ENCODE assay signal across 8 mouse cellular contexts in genomic region chr13:89540301-89540982, GRCm38 (mm10). TPM values are rescaled to one million over a fixed set of nuclear protein-coding genes. Genes with fewer than 3 reads are reported as not detected.
A peak's percentile ranks its signal among the peaks of the same experiment; 100 is the strongest.
DNase-seq lines count a peak whose midpoint lies in the region; ATAC-seq and TF ChIP-seq lines count a peak whose summit lies in the region.
"Had no signal": no experiment of that assay in that cellular context is flagged by ENCODE, and none has a peak within 500 bp of the region (broad histone marks: within the 10 kb centered on the region; RNA-seq: fewer than 3 reads in every experiment).

No protein-coding gene starts in this region.

- no peak overlapping the region for H3K9ac ChIP-seq in kidney, embryonic 15.5 days
- H3K9ac ChIP-seq in limb, embryonic 12.5 days (replicated peaks): no peak overlapping the region

- ATAC-seq in kidney, embryonic 15.5 days (replicated peaks; ENCODE audit: low FRiP score): peak; percentile 54
- ATAC-seq in limb, embryonic 12.5 days (ENCODE audit: insufficient number of reproducible peaks, insufficient read depth, low FRiP score, low TSS enrichment, low read depth): peak; percentile 85
- no peak for ATAC-seq in monocyte, adult 5-6 weeks (replicated peaks; ENCODE audit: insufficient number of reproducible peaks, low FRiP score, low TSS enrichment, poor library complexity, severe bottlenecking)

- 23% methylated on average over 11 of the region's 11 CpGs for WGBS in kidney, embryonic 15.5 days
- WGBS in limb, embryonic 12.5 days: 9% methylated on average over 11 of the region's 11 CpGs

- no peaks in the 10 kb centered on the region for H3K36me3 ChIP-seq in kidney, embryonic 15.5 days
- no peaks in the 10 kb centered on the region for H3K36me3 ChIP-seq in limb, embryonic 12.5 days

- no peaks in the 10 kb centered on the region for H3K27me3 ChIP-seq in kidney, embryonic 15.5 days
- H3K27me3 ChIP-seq in limb, embryonic 12.5 days: no peaks in the 10 kb centered on the region

- intact Hi-C loops in gastrocnemius, adult 2 months (cut with DNase I): no loop called here

- peaks cover 22% of the 10 kb centered on the region for H3K4me1 ChIP-seq in kidney, embryonic 15.5 days
- H3K4me1 ChIP-seq in limb, embryonic 12.5 days (replicated peaks): peaks cover 22% of the 10 kb centered on the region

- no peak for TF ChIP-seq CTCF in gastrocnemius, adult 2 months (IDR thresholded peaks at IDR 0.05)

- H3K4me3 ChIP-seq in kidney, embryonic 15.5 days (replicated peaks): peak overlapping the region; percentile 17; the same call in 1 of the 2 replicates
- peak overlapping the region; percentile 52 for H3K4me3 ChIP-seq in limb, embryonic 12.5 days (replicated peaks)
- no peak overlapping the region for H3K4me3 ChIP-seq in gastrocnemius, adult 2 months

- no peak overlapping the region; the same call in 1 of the 2 replicates for H3K27ac ChIP-seq in kidney, embryonic 15.5 days
- H3K27ac ChIP-seq in limb, embryonic 12.5 days: peak overlapping the region; percentile 77
- H3K27ac ChIP-seq in gastrocnemius, adult 2 months: no peak overlapping the region

- DNase-seq in kidney, postnatal 25 days: no peak
- DNase-seq in ZHBTc4 (ENCODE audit: low read depth, low spot score): peak; percentile 39
- peak; percentile 57 for DNase-seq in embryo, embryonic 10 days (ENCODE audit: low spot score)
- no peak for DNase-seq in gastrocnemius, adult 2 months
- DNase-seq: heart, postnatal 36 days had no signal

- H3K9me3 ChIP-seq in kidney, embryonic 15.5 days (replicated peaks): no peaks in the 10 kb centered on the region
- H3K9me3 ChIP-seq in limb, embryonic 12.5 days: no peaks in the 10 kb centered on the region

- peak overlapping the region; percentile 96 for H3K4me2 ChIP-seq in kidney, embryonic 15.5 days
- H3K4me2 ChIP-seq in limb, embryonic 12.5 days: peak overlapping the region; percentile 86

RNA-seq across cellular contexts. Expression of gene Hapln1, which starts 0.8 kb away (rescaled TPM):
- 8.9 and 9.8 TPM in 2 replicates for polyA plus RNA-seq in kidney, embryonic 15.5 days (2015; fragmentation: Nextera tagmentation; extraction: Ambion mirVana)
- polyA plus RNA-seq in limb, embryonic 12.5 days (2016; fragmentation: Nextera tagmentation; extraction: Ambion mirVana): 12.8 and 21.5 TPM in 2 replicates
- under 1 TPM in 1 of 2 experiments, not detected in 1; 0.20 TPM for total RNA-seq in gastrocnemius, adult 2 months (2021)
- total RNA-seq in monocyte, adult 5-6 weeks (2017): not detected in 3 replicates

Comparison
In these comparisons a context has a peak if more than half of its experiments do, and no peak if none do; other contexts are left out.
1. DNase-seq: peak in ZHBTc4 (single experiment) and embryo, embryonic 10 days (single experiment); none in kidney, postnatal 25 days (0 of 2) and gastrocnemius, adult 2 months (single experiment).